Mouse (Mus musculus) limb, embryonic 14.5 days (tissue): ENCODE data around the gene Atp13a1. TPM values are rescaled to one million over a fixed set of nuclear protein-coding genes. Genes with fewer than 3 reads are reported as not detected.
A peak's percentile ranks its signal among the peaks of the same experiment; 100 is the strongest.

Experiments
- ATAC-seq: fragments of 200-750 bp; cut with Nextera tagmentation; 2 replicates; pipeline ENCODE4 v1.8.0; 2017; ENCODE audit warnings: low read depth, moderate number of reproducible peaks, moderate TSS enrichment; ENCODE audit not compliant: low FRiP score
- DNase-seq: peaks from one replicate; pipeline ENCODE4 v3.0.0-alpha.2; 2015; ENCODE audit warnings: low spot score
- H3K27ac ChIP-seq: fragments of 300-500 bp; sonication (generic); replicated peaks from 2 replicates; pipeline ENCODE4 v1.5.1; 2014; ENCODE audit warnings: low read depth, mild to moderate bottlenecking, low read length, moderate library complexity, mixed read lengths
- H3K27me3 ChIP-seq: fragments of 300-500 bp; sonication (generic); 2 replicates; pipeline ENCODE4 v1.6.1; 2014; ENCODE audit warnings: low read length, mixed read lengths; ENCODE audit not compliant: control insufficient read depth, insufficient read depth
- H3K36me3 ChIP-seq: fragments of 300-500 bp; sonication (generic); 2 replicates; pipeline ENCODE4 v1.6.1; 2014; ENCODE audit warnings: mild to moderate bottlenecking, low read length, moderate library complexity, mixed read lengths; ENCODE audit not compliant: control insufficient read depth, insufficient read depth
- H3K4me1 ChIP-seq: fragments of 300-500 bp; sonication (generic); 2 replicates; pipeline ENCODE4 v1.6.1; 2014; ENCODE audit warnings: antibody characterized with exemption, low read length, mixed read lengths; ENCODE audit not compliant: control insufficient read depth, insufficient read depth
- H3K4me2 ChIP-seq: fragments of 300-500 bp; sonication (generic); replicated peaks from 2 replicates; pipeline ENCODE4 v1.6.1; 2014; ENCODE audit warnings: low read depth, mild to moderate bottlenecking, low read length, moderate library complexity; ENCODE audit not compliant: severe bottlenecking
- H3K4me3 ChIP-seq: fragments of 300-500 bp; sonication (generic); replicated peaks from 2 replicates; pipeline ENCODE4 v1.5.1; 2014; ENCODE audit warnings: low read length
- H3K9ac ChIP-seq: fragments of 300-500 bp; sonication (generic); 2 replicates; pipeline ENCODE4 v1.6.1; 2014; ENCODE audit warnings: mild to moderate bottlenecking, low read depth, low read length, moderate library complexity; ENCODE audit not compliant: severe bottlenecking
- H3K9me3 ChIP-seq: fragments of 300-500 bp; sonication (generic); 2 replicates; pipeline ENCODE4 v1.6.1; 2016; ENCODE audit warnings: low read length; ENCODE audit not compliant: control insufficient read depth
- POLR2A ChIP-seq: fragments of 200-500 bp; IDR thresholded peaks from 2 replicates; pipeline ENCODE4 v1.8.0; 2012; ENCODE audit warnings: inconsistent platforms, mild to moderate bottlenecking, moderate library complexity, borderline replicate concordance; ENCODE audit not compliant: insufficient read depth, insufficient read length; ENCODE audit errors: extremely low read depth
- WGBS: fragments of 180-500 bp; shearing (Covaris S2); extraction: QIAGEN DNeasy Blood & Tissue Kit; methylation state at CpG from one replicate; pipeline ENCODE4 v1.1.7; 2014; 5-methylcytosine and 5-hydroxymethylcytosine counted together
- polyA plus RNA-seq, 2 experiments: library from polyadenylated mRNA; depleted of rRNA in 1 of 2; stranded (reverse) in 1 of 2; unstranded in 1 of 2; fragments of >200 nt; fragmentation: Nextera tagmentation in 1 of 2; extraction: Ambion mirVana in 1 of 2; gene quantifications; 2 replicates each; pipeline versions ENCODE4 v1.2.1 to v1.2.3; 2012 to 2014

The Atp13a1 gene
- polyA plus RNA-seq, 2 experiments = 44.8 to 79.7 TPM

GRCm38 (mm10) chr8:69847167-69848065 is 56.5 kb downstream of the Atp13a1 start:
- Histone ChIP-seq H3K9ac (no peak overlapping the region), H3K27me3 (no peaks in the 10 kb centered on the region), H3K36me3 (no peaks in the 10 kb centered on the region), H3K4me1 (no peaks in the 10 kb centered on the region), H3K9me3 (no peaks in the 10 kb centered on the region), H3K4me3 (no peak overlapping the region), H3K4me2 (no peak overlapping the region), H3K27ac (no peak overlapping the region)
- DNase-seq (no peak), ATAC-seq (no peak)
- TF ChIP-seq POLR2A = no peak
- 55% methylated on average over 3 of the region's 3 CpGs for WGBS

- H3K9ac ChIP-seq = no peak overlapping the region
- WGBS = 78% methylated on average over 8 of the region's 8 CpGs
- H3K4me2 ChIP-seq = no peak overlapping the region
- no peaks in the 10 kb centered on the region for H3K9me3 ChIP-seq
- H3K27me3 ChIP-seq = no peaks in the 10 kb centered on the region
- H3K36me3 ChIP-seq = no peaks in the 10 kb centered on the region
- DNase-seq (peak; percentile 16), ATAC-seq (no peak)
- no peak overlapping the region for H3K27ac ChIP-seq
- no peak for TF ChIP-seq POLR2A
- H3K4me1 ChIP-seq = no peaks in the 10 kb centered on the region
- H3K4me3 ChIP-seq = no peak overlapping the region
Measured at GRCm38 (mm10) chr8:69848951-69849350, 58.0 kb downstream of the Atp13a1 start.

DNA sequence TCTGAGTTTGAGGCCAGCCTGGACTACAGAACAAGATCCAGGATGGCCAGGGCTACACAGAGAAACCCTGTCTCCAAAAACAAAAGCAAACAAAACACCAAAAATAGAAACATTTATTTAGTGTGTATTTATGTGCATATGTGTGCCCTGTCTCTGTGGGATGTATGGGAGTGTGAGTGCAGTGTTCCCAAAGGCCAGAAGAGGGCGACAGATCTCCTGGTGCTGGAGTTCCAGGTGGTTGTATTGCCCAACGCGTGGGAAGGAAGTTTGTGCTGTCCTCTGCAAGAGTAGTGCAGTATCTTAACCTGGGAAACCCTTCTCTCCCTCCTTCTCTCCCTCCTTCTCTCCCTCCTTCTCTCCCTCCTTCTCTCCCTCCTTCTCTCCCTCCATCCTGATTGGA is 58.9 kb downstream of the Atp13a1 start:
- ATAC-seq (no peak), DNase-seq (no peak)
- no peak for TF ChIP-seq POLR2A
- Histone ChIP-seq H3K36me3 (no peaks in the 10 kb centered on the region), H3K4me2 (no peak overlapping the region), H3K4me1 (no peaks in the 10 kb centered on the region), H3K9me3 (no peaks in the 10 kb centered on the region), H3K9ac (no peak overlapping the region), H3K27ac (no peak overlapping the region), H3K27me3 (no peaks in the 10 kb centered on the region), H3K4me3 (no peak overlapping the region)
- WGBS = 34% methylated on average over 3 of the region's 3 CpGs

- 76% methylated on average over 7 of the region's 7 CpGs for WGBS
Measured at GRCm38 (mm10) chr8:69850926-69851506, 60.1 kb downstream of the Atp13a1 start.

GRCm38 (mm10) chr8:69853869-69854268 is 62.9 kb downstream of the Atp13a1 start:
- Histone ChIP-seq H3K4me1 (no peaks in the 10 kb centered on the region), H3K27ac (no peak overlapping the region), H3K27me3 (no peaks in the 10 kb centered on the region), H3K36me3 (no peaks in the 10 kb centered on the region), H3K4me3 (no peak overlapping the region), H3K4me2 (no peak overlapping the region), H3K9ac (no peak overlapping the region), H3K9me3 (no peaks in the 10 kb centered on the region)
- WGBS = 90% methylated on average over 10 of the region's 10 CpGs
- no peak for DNase-seq
- no peak for ATAC-seq
- no peak for TF ChIP-seq POLR2A

More at GRCm38 (mm10) chr8:69850926-69851506, 60.1 kb downstream of the Atp13a1 start:
- no peaks in the 10 kb centered on the region for H3K27me3 ChIP-seq
- H3K9me3 ChIP-seq = no peaks in the 10 kb centered on the region
- ATAC-seq = no peak
- DNase-seq = no peak
- no peak overlapping the region for H3K4me3 ChIP-seq
- no peak overlapping the region for H3K4me2 ChIP-seq
- H3K9ac ChIP-seq = no peak overlapping the region
- H3K27ac ChIP-seq = no peak overlapping the region
- H3K36me3 ChIP-seq = no peaks in the 10 kb centered on the region
- TF ChIP-seq POLR2A = no peak
- H3K4me1 ChIP-seq = no peaks in the 10 kb centered on the region

Other genes with a start within 250 kb of the Atp13a1 start
- 13.7 and 14.9 TPM in 2 replicates for gene Zfp868, start 165.6 kb upstream of the Atp13a1 start, polyA plus RNA-seq (2012; rRNA removed)
- gene Zfp868, start 165.6 kb upstream of the Atp13a1 start, polyA plus RNA-seq (2014; fragmentation: Nextera tagmentation; extraction: Ambion mirVana) = 23.5 and 24.7 TPM in 2 replicates
- gene Zfp964, start 136.7 kb upstream of the Atp13a1 start, polyA plus RNA-seq (2012; rRNA removed) = 2.1 and 2.2 TPM in 2 replicates
- gene Zfp964, start 136.7 kb upstream of the Atp13a1 start, polyA plus RNA-seq (2014; fragmentation: Nextera tagmentation; extraction: Ambion mirVana) = 1.5 and 1.8 TPM in 2 replicates
- gene Zfp869, start 80.4 kb upstream of the Atp13a1 start, polyA plus RNA-seq (2012; rRNA removed) = 11.5 and 16.8 TPM in 2 replicates
- gene Zfp869, start 80.4 kb upstream of the Atp13a1 start, polyA plus RNA-seq (2014; fragmentation: Nextera tagmentation; extraction: Ambion mirVana) = 32.4 and 32.5 TPM in 2 replicates
- gene Zfp963, start 41.2 kb upstream of the Atp13a1 start, polyA plus RNA-seq (2012; rRNA removed) = 9.3 and 10.0 TPM in 2 replicates
- 8.2 and 8.7 TPM in 2 replicates for gene Zfp963, start 41.2 kb upstream of the Atp13a1 start, polyA plus RNA-seq (2014; fragmentation: Nextera tagmentation; extraction: Ambion mirVana)
- gene Gm20422, start 16.3 kb upstream of the Atp13a1 start, polyA plus RNA-seq (2012; rRNA removed) = 1.1 TPM in 1 of 2 replicates, not detected in the other
- 0.62 and 1.5 TPM in 2 replicates for gene Gm20422, start 16.3 kb upstream of the Atp13a1 start, polyA plus RNA-seq (2014; fragmentation: Nextera tagmentation; extraction: Ambion mirVana)
- 24.8 and 29.5 TPM in 2 replicates for gene Zfp866, start within 50 bp of the Atp13a1 start, polyA plus RNA-seq (2012; rRNA removed)
- 30.6 and 36.0 TPM in 2 replicates for gene Zfp866, start within 50 bp of the Atp13a1 start, polyA plus RNA-seq (2014; fragmentation: Nextera tagmentation; extraction: Ambion mirVana)
- gene Gmip, start 17.5 kb downstream of the Atp13a1 start, polyA plus RNA-seq (2012; rRNA removed) = 25.4 and 27.8 TPM in 2 replicates
- 7.7 and 8.5 TPM in 2 replicates for gene Gmip, start 17.5 kb downstream of the Atp13a1 start, polyA plus RNA-seq (2014; fragmentation: Nextera tagmentation; extraction: Ambion mirVana)
- 4.1 and 6.4 TPM in 2 replicates for gene Lpar2, start 31.3 kb downstream of the Atp13a1 start, polyA plus RNA-seq (2012; rRNA removed)
- 1.5 TPM in 2 replicates for gene Lpar2, start 31.3 kb downstream of the Atp13a1 start, polyA plus RNA-seq (2014; fragmentation: Nextera tagmentation; extraction: Ambion mirVana)
- 6.3 and 6.6 TPM in 2 replicates for gene Pbx4, start 41.3 kb downstream of the Atp13a1 start, polyA plus RNA-seq (2012; rRNA removed)
- gene Pbx4, start 41.3 kb downstream of the Atp13a1 start, polyA plus RNA-seq (2014; fragmentation: Nextera tagmentation; extraction: Ambion mirVana) = 5.2 and 6.8 TPM in 2 replicates
- gene Cilp2, start 96.5 kb downstream of the Atp13a1 start, polyA plus RNA-seq (2012; rRNA removed) = 2.6 and 3.6 TPM in 2 replicates
- gene Cilp2, start 96.5 kb downstream of the Atp13a1 start, polyA plus RNA-seq (2014; fragmentation: Nextera tagmentation; extraction: Ambion mirVana) = 1.5 and 1.9 TPM in 2 replicates
- gene Tssk6, start 111.0 kb downstream of the Atp13a1 start, polyA plus RNA-seq (2012; rRNA removed) = 0.84 and 1.2 TPM in 2 replicates
- gene Tssk6, start 111.0 kb downstream of the Atp13a1 start, polyA plus RNA-seq (2014; fragmentation: Nextera tagmentation; extraction: Ambion mirVana) = 4.1 TPM in 2 replicates
- gene Ndufa13, start 111.4 kb downstream of the Atp13a1 start, polyA plus RNA-seq (2012; rRNA removed) = 85.3 and 97.4 TPM in 2 replicates
- 187 and 190 TPM in 2 replicates for gene Ndufa13, start 111.4 kb downstream of the Atp13a1 start, polyA plus RNA-seq (2014; fragmentation: Nextera tagmentation; extraction: Ambion mirVana)
- gene Yjefn3, start 111.5 kb downstream of the Atp13a1 start, polyA plus RNA-seq (2012; rRNA removed) = 5.4 and 8.6 TPM in 2 replicates
- 4.2 and 5.5 TPM in 2 replicates for gene Yjefn3, start 111.5 kb downstream of the Atp13a1 start, polyA plus RNA-seq (2014; fragmentation: Nextera tagmentation; extraction: Ambion mirVana)
- gene Gatad2a, start 205.2 kb downstream of the Atp13a1 start, polyA plus RNA-seq (2012; rRNA removed) = 49.2 and 62.3 TPM in 2 replicates
- gene Gatad2a, start 205.2 kb downstream of the Atp13a1 start, polyA plus RNA-seq (2014; fragmentation: Nextera tagmentation; extraction: Ambion mirVana) = 65.0 and 78.3 TPM in 2 replicates